Mouse (Mus musculus) megakaryocyte, embryonic 14.5 days (primary cell): ENCODE measurements at regions not wholly inside any gene's neighbourhood (a gene's known extent, or its start where the extent isn't known, plus 50 kb on each side); places are given as distances from the start of the nearest gene placed in this dataset.

ENCODE experiments used
- FLI1 ChIP-seq: IDR thresholded peaks from 2 replicates; pipeline ENCODE4 v1.6.1; 2012; ENCODE audit warnings: low read length, inconsistent platforms, mixed read lengths
- GATA1 ChIP-seq: IDR thresholded peaks from 3 replicates; pipeline ENCODE4 v1.6.1; 2012; ENCODE audit warnings: mixed read lengths, low read length, inconsistent platforms, borderline replicate concordance

DNA sequence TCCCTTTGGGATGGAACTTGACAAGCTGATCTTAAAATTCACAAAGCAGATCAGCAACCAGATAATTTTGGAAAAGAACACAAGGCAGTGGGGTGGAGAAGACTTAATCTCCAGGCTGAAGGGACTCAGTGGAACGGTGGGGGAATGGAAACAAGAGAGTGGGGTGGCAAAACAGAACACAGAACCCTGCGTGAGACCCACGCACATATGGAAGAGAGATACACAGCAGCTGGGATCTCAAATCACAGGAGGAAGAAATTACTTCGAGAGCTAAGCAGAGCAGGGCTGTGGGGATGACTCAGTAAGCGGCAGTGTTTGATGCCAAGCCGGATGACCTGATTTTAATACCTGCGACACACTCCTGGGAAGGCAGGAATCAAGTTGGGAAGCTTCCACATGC, 89.9 kb upstream of the Thpo start:
- no peak for TF ChIP-seq GATA1
- no peak for TF ChIP-seq FLI1
